Mouse (Mus musculus) layer of hippocampus, adult 18-20 months (tissue): Measurements from ENCODE around the gene Gm5941. TPM values are rescaled to one million over a fixed set of nuclear protein-coding genes. Genes with fewer than 3 reads are reported as not detected.
"Not testable (repeated sequence)": the region's sequence is repeated elsewhere in the genome, so short reads cannot be mapped to it uniquely, and the experiment has no call there.

Experiments
- DNase-seq, 2 experiments: peaks; one replicate each; pipeline ENCODE4 v3.0.0; 2022; ENCODE audit warnings: low spot score in 2 of 2
- long read RNA-seq: library from polyadenylated mRNA; stranded (forward); transcript quantifications from one replicate; pipeline ENCODE4 v2.0.0, GENCODE M21; 2021
- total RNA-seq, 2 experiments: library from RNA; stranded (reverse); gene quantifications; 2 replicates each; pipeline ENCODE4 v1.2.3; 2021

Gene Gm5941
- total RNA-seq, result not detected
- long read RNA-seq, result 0 reads

DNA sequence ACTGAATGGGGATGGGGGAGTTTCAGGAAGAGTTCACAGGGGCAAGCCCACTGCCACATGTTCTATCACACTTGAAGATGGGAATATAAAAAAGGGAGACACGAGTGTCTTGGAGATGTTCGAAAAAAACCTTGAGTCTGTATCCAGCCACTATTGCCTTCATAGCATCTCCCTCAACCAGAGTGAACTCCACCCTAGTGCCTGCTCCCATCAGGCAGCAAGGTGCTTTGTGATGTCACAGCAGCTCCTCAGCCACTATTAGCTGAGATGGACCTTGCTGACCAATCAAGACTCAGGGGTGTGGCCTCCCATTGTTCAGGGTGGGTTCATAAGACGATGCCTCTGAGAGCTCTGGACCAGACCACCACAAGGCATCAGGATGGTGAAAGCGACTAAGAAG lies at the start of gene Gm5941:
Gene Gm5941 (plus strand): TSS at position 301 of the 400 bp plus-strand sequence.
- not testable (repeated sequence) for DNase-seq

GRCm38 (mm10) chrX:92460496-92460895 lies 29.3 kb upstream of the Gm5941 start:
- DNase-seq, result peak in 1 of 2 experiments; percentile 1

GRCm38 (mm10) chrX:92464773-92465172 lies 25.0 kb upstream of the Gm5941 start:
- no peak for DNase-seq

GRCm38 (mm10) chrX:92498254-92498653 lies 8.5 kb downstream of the Gm5941 start:
- DNase-seq, result no peak

DNA sequence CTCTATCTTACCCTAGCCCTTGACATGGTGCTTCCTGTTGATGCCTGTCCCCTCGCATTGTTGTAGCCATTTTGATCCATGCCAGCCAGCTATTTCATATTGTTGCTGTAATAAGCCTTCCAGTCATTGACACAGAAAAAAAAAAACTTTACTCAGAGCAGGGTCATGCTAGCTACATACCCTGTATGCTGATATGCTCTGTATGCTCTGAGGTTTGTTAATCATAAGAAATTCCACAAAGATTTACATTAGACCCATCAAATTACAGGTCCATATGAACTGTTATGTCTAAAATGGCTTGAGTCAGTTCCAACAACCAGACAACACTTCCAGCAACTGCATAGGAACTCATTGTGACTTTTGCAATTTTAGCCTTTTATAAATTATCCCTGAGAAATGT lies 38.1 kb downstream of the Gm5941 start:
- DNase-seq, result no peak

Other genes starting within 250 kb of the Gm5941 start
- gene Mageb18, start 109.6 kb downstream of the Gm5941 start, total RNA-seq, result not detected